Mouse (Mus musculus) monocyte, adult 5-6 weeks (primary cell): ENCODE results near the gene Tmem169. TPM values are rescaled to one million over a fixed set of nuclear protein-coding genes. Genes with fewer than 3 reads are reported as not detected.
A peak's percentile ranks its signal among the peaks of the same experiment; 100 is the strongest.

Experiments
- ATAC-seq: fragments of 153-309, 156-312 bp; replicated peaks from 2 replicates; pipeline ENCODE4 v1.8.0; 2017; ENCODE audit warnings: mild to moderate bottlenecking; ENCODE audit not compliant: low TSS enrichment, insufficient number of reproducible peaks, severe bottlenecking, poor library complexity, low FRiP score
- total RNA-seq: library from RNA; stranded (forward); fragments of 200-1000, 200-491, 200-594 nt; gene quantifications from 3 replicates; pipeline ENCODE4 v1.2.3, GENCODE M21; 2017

The Tmem169 gene
- total RNA-seq, 1 experiment from 2014 or later: not detected

- no peak for ATAC-seq
Measured at GRCm38 (mm10) chr1:72278085-72278484, 6.1 kb upstream of the Tmem169 start.

DNA sequence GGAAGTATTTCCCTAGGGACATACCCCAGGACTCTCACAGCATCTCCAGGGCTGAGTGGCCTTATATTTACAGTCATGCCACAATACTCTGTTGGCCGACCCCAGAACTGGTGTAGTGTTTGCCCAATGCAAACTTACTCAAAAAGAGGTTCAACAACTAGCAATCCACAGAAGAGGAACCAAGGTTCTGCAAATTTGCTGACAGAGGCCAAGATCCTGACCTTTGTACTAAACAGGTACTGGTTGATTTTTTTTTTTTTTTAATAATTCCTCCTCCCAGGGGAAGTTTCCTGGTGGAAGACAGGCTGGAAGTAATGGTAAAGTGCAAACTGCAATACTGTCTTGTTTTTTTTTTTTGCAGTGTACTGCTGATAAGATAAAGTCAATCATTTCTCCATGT, 1.6 kb upstream of the Tmem169 start:
- ATAC-seq: no peak

- no peak for ATAC-seq
Measured at GRCm38 (mm10) chr1:72284539-72284938, 370 bp downstream of the Tmem169 start.

- ATAC-seq: no peak
Measured at GRCm38 (mm10) chr1:72286904-72287303, 2.7 kb downstream of the Tmem169 start.

- no peak for ATAC-seq
Measured at GRCm38 (mm10) chr1:72287893-72288292, 3.7 kb downstream of the Tmem169 start.

GRCm38 (mm10) chr1:72288527-72289150, 4.5 kb downstream of the Tmem169 start:
- no peak for ATAC-seq

DNA sequence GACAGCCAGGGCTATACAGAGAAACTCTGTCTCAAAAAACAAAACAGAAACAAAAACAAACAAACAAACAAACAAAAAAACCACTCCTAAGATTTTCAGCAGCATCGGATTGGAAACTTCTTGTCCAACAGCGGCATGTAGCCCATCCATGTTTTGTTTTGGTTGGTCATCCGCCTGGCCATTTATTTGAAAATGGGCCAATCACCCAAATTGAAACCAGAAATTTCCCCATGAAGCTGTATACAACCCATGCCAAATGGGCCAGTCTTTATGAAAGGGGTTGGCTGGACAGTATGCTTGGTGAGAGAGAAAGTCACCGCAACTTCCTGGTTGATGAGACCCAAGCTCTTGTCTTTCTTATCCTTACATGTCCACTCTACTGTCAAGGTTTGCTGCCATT, 6.7 kb downstream of the Tmem169 start:
- no peak for ATAC-seq

GRCm38 (mm10) chr1:72291421-72291820, 7.3 kb downstream of the Tmem169 start:
- no peak for ATAC-seq

DNA sequence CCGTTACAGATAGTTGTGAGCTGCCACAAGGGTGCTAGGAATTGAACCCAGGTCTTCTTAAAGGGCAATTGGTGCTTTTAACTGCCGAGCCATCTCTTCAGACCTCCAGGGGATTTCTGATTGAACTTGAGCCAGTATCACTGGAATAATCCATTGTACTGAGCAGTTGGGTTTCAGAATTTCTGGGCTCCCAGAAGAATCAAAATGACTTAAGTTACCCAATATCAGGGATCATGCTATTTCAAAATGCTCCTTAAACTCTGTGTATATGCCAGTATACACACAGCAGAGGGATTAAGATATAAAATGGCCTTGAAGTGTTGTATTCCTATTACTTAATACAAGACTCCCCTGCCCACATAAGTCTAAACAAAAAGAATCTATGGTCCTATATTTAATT, 7.8 kb downstream of the Tmem169 start:
- no peak for ATAC-seq

GRCm38 (mm10) chr1:72293869-72294663, 9.9 kb downstream of the Tmem169 start:
- ATAC-seq: no peak

DNA sequence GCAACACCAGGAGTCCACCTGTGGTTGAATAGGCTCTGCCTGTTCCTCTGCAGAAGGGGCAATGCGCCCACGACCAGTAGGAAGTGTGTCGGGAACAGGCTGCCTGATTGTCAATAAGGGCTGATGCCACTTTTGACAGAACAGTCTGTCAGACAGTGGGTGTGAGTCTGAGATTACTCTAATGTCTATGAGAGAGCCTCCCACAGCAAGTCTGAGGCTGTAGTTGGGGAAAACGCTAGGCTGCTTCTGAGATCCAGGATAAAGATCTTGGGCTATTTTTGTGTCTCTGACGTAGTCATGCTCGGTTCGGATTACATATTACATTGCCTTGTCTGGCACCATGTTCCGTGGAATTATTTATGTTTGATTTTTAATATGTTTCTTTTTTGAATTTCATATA, 11.6 kb downstream of the Tmem169 start:
- no peak for ATAC-seq

GRCm38 (mm10) chr1:72301845-72302244, 17.7 kb downstream of the Tmem169 start:
- no peak for ATAC-seq

GRCm38 (mm10) chr1:72306241-72306640, 22.1 kb downstream of the Tmem169 start:
- no peak for ATAC-seq

- no peak for ATAC-seq
Measured at GRCm38 (mm10) chr1:72306679-72307181, 22.6 kb downstream of the Tmem169 start.

DNA sequence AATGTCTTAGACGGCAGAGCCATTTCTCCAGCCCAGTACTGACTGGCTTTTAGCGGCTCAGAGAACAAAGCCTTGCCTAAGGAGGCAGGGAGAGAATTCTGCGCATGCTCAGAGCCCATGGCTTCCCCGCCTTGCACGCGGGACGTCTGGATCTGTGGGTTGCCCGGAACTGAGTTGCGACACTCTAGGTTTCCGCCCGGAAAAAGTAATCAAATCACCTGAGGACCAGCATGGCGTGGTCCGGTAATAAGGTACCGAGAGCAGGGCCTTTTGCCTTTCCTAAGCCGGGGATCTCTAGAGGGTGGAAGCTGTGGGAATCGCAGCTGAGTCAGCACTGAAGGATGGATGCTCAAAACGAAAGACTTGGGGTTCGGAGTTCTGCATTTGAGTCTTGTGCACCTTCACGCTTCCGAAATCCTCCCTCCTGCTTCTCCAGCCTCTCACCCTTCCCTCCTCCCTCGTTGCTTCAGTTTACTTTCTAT, 23.2 kb downstream of the Tmem169 start, which contains the start of gene Xrcc5:
TSS of gene Xrcc5 (plus strand) at position 105 of the 482 bp plus-strand sequence.
- ATAC-seq: peak; percentile 88

- ATAC-seq: no peak
Measured at GRCm38 (mm10) chr1:72308919-72309318, 24.8 kb downstream of the Tmem169 start.

DNA sequence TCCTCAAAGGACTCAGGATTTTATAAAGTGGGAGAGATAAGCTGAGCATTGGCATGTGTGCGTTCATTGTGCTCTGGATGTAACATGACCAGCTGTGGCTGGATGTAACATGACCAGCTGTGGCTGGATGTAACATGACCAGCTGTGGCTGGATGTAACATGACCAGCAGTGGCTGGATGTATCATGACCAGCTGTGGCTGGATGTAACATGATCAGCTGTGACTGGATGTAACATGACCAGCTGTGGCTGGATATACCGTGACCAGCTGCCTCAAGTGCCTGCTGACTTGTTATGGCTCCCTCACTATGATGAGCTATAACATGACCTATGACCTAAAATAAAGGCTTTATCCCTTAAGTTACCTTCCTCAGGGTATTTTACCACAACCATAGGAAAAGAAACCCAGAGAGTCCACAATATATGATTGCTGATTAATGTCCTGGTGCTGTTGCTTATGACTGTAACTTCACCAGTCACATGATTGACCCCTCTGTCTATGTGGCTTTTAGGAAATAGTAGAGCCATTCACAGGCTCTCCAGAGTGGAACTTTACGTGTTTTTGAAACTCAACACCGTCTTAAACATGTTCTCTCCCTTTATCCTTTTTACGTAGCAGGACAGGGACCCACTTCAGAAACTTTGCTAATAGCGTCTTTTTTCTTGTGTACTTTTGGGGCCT, 25.7 kb downstream of the Tmem169 start:
- no peak for ATAC-seq

- no peak for ATAC-seq
Measured at GRCm38 (mm10) chr1:72312701-72313398, 28.7 kb downstream of the Tmem169 start.
